Mouse (Mus musculus) ovary, postnatal 10 days (tissue): ENCODE measurements at regions not wholly inside any gene's neighbourhood (a gene's known extent, or its start where the extent isn't known, plus 50 kb on each side); places are given as distances from the start of the nearest gene placed in this dataset.

ENCODE experiments used
- DNase-seq: peaks from one replicate; pipeline ENCODE4 v3.0.0; 2022; ENCODE audit warnings: low spot score

- no peak for DNase-seq
Observed at GRCm38 (mm10) chr10:17203416-17204110, 519.5 kb upstream of the Cited2 start.

- DNase-seq = no peak
Observed at GRCm38 (mm10) chr10:17204153-17204552, 518.9 kb upstream of the Cited2 start.

GRCm38 (mm10) chr10:17212551-17213309 lies 510.3 kb upstream of the Cited2 start:
- DNase-seq = no peak

GRCm38 (mm10) chr10:17213310-17214064 lies 509.5 kb upstream of the Cited2 start:
- no peak for DNase-seq

GRCm38 (mm10) chr10:17214065-17214440 lies 509.0 kb upstream of the Cited2 start:
- no peak for DNase-seq

DNA sequence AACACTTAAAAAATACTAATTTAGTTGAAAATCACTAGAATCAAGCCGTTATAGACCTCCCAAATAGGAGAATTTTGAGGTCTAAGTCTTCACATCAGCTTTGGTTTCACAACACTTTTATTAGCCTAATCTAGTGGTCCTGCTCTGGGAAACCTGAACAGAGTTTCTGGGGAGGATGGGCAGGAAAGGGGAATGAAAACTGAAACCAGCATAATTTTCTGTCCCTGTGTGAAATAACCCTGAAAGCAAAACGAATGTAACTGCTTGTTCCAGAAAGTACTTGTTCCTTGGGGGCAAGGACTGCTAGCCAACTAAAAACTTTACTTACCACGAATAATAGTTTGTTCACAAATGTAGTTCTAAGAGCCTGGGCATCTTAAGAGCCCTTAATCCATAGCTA lies 508.0 kb upstream of the Cited2 start:
- DNase-seq = no peak

DNA sequence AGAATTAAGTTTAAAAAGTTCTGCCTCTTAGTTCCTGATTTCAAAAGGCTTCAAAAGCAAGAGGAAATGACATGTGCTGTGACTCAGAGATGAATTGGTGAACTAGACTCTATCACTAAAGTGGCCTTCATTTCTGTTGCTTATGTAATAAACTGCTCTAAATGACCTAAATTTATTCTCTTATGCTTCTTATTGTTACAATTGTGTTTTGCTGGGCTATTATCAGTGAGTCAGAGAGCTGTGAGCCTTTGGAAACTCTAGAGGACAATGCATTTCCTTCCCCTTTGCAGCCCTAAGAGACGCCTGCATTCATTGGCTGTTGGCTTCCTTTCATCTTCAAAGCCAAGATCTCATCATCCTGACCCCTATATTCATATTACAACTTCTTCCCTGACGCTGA lies 501.5 kb upstream of the Cited2 start:
- no peak for DNase-seq

GRCm38 (mm10) chr10:17225727-17226126 lies 497.3 kb upstream of the Cited2 start:
- DNase-seq = no peak

DNA sequence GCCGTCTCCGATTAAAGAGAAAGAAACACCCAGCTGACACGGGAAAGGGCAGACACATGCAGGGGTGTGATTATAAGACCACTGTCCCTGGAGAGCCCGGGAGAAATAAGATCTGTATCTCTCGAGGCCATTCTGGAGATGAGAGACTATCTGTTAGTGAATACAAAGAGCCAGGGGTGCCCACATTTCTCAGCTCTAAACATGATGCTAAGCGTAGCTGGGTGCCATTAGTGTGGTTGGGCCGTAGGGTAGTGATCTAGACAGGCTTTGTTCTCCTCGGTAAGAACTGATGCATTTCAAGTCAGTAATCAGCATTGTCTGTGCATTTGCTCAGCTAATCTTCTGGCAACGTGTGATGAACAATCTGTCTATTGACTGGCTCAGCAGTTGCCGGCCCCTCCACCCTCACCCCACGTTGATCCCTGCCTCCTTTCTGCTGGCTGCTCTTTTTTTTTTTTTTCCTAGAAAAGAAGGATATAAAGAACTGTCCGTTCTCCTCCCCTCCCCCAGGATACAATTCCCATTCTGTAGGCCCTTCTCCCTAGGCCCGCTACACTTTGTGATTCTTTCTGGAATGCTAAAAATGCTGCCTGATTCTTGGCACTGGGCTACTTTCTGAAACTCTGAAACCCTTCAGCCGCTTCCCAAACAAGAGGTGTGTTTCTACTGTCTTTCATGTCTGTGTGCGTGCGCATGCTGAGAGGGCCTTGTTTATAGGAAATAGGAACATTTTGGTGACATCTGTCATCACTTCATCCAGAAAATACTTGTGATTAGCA lies 492.8 kb upstream of the Cited2 start:
- no peak for DNase-seq

GRCm38 (mm10) chr10:17235955-17236650 lies 486.9 kb upstream of the Cited2 start:
- no peak for DNase-seq

- DNase-seq = no peak
Observed at GRCm38 (mm10) chr10:17236761-17237160, 486.3 kb upstream of the Cited2 start.

DNA sequence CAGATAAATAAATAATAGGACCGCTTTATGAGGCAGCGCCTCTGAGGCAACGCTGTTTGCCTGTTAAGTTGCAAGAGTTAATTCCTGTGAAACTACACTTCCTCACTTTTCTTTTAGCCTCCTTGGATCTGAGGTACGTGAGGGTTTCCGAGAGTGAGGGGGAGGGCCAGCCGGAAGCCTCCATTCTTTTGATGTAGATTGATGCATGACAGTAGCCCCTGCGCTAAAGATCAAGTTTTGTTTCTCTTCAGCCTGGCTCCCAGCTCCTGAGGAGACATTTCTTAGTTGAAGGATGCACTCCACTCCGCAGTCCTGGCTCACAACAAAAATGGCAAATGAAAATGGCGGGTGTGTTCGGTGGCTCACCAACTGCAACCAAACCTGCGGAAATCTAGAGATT lies 485.6 kb upstream of the Cited2 start:
- DNase-seq = no peak

DNA sequence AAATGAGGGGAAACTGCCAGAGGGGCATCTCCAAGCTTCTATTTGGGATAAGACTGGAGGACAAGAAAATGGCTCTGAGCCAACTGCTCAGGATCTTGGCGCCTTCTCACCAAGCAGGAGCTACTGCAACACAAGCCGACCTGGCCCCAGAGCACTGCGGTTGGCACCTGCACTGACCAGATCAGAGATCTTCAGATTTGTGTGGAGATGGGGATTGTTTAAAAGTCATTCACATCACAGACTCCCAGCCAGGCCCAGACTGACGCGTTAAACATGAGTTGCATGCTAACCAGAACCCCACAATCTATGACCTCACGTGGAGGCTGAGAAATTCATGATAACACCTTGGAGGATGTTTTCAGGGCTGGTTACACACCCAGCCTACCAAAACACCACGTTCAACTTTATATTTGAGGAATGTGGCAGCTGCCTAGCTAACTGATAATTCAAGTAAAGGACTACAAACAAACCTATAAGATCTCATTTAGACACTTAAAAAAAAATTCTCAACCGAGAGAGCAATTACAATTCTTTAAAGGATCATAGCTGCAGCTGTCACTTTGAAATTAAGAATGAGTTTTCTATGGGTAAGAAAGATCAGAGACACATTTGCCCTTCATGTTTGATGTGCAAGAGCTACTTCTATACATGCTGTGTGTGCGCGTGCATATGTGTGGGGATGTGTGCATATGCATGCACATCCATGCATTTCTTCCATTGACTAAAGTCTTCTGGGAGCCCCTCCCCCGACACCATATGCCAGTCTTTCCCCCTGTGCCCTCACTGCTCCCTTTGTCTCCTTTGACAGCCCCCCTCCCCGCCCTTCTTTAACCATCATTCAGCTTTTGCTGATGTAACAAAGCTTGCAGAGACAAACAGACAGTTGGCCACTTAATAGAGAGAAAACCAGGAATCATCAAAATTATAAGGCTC lies 484.8 kb upstream of the Cited2 start:
- no peak for DNase-seq

DNA sequence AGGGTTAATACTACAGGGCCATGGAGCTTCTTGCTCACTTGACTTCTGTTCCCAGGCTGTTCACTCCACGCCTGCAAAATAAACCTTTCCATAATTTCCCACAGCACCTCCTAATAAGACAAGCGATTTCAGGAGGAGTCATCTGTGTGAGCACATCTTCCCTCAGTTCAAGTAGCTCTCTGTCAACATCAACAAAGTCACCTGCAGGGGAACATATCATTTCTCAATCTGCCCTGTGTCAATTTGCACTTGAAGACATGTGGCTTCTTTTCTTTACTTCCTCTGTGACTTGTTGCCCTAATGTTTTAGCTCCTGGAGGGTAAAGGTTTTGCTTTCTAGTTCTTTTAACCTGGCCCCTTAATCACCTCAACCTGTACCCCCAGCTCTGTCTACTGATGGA lies 474.7 kb upstream of the Cited2 start:
- DNase-seq = no peak

GRCm38 (mm10) chr10:17253040-17253439 lies 470.0 kb upstream of the Cited2 start:
- DNase-seq = no peak

GRCm38 (mm10) chr10:17260154-17260553 lies 462.9 kb upstream of the Cited2 start:
- DNase-seq = no peak

GRCm38 (mm10) chr10:17260615-17261014 lies 462.4 kb upstream of the Cited2 start:
- DNase-seq = no peak

DNA sequence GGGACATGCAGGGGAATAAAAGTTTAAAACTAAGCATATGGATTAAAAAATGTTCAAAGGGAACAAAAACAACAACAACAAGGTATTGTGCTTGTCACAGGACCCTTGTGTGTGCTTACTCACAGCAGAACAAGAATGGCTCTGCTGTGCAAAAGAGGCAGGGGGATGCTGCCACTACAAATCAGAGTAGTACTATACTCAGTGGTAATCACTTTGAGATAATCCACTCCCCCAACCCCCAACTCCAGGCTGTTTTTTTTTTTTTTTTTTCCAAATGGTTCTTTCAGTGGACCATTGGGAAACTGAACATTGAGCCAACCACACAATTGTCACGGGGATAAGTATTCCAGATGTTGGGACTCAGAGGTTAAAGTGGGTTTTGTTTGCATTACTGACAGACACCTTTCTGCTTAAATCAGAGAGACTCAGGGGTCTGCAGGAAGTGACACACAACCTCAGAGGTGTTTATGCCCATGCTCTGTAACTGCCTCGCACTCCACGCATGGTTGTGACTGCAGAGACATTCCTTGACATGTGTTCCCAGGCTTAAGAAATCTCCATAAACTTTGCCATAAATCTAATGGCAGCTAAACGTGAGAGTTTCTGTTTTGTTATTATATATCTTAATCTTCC lies 461.7 kb upstream of the Cited2 start:
- DNase-seq = no peak

GRCm38 (mm10) chr10:17261825-17262205 lies 461.2 kb upstream of the Cited2 start:
- DNase-seq = no peak

DNA sequence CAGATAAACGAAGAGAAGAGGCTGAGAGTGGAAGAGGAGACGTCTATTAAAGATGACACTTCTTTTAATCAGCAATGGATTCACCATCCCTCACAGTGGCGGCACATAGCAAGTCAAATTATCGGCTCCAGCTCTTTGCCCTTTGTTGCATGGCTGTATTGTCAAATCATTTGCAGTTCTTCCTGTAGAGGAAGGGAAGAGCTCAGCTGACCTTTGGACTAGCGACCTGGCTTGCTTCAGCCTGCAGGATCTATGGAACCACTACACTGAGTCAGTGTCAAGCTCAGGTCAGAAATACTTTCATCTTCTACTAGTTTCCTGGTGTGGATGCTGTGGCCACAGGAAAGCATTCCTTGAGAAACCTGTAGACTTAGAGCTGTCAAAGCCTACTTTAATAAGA lies 450.4 kb upstream of the Cited2 start:
- DNase-seq = no peak
